Mouse (Mus musculus) ovary, postnatal 36 days (tissue): Measurements from ENCODE around the gene Islr2.

ENCODE experiments used
- DNase-seq: peaks from one replicate; pipeline ENCODE4 v3.0.0; 2022; ENCODE audit warnings: low spot score, mixed read lengths

Islr2 gene

DNA sequence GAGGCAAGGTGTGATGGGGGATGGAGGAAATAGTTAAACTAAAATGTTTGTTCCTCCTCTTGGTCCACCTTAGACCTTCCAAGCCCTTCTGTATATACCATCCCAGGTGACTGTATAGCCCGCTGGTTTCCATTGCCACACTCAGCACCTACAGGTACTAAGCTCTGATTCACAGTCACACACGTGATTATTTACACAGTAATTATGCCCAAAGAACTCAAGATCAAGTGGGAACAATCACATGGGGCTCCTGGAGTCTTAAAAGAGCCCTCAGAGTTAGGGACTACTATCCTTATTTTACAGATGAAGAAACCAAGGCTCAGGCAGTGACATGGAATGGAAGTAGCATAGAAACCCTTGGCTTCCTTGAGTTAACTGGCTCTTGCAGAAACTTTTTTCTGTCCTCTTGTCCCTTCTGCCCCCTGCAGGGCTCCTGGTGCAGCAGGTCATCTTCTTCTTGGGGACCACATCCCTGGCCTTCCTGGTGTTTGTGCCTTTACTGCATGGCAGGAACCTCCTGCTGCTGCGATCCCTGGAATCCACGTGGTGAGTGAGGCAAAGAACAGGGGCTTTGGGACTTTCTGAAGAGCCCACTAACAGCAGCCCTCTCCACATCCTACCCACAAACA lies 53.3 kb downstream of the Islr2 start:
- no peak for DNase-seq

DNA sequence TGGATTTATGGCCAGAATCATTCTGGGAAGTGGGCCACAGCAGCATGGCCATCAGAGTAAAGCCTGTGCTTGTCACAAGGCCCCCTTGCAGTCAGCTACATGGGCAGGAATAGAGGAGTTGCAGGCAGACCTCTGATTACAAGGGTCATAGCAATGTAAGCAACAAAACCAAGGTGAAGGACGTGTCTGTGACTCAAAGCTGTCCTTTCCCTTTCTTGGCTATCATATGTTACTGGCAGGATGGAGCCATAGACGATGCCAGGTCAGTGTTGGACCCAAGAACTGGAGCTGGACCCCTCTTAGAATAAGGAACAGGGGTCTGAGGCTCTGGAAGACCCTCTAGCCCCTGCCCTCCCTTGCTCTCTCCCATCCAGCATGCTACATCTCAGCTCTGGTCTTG lies 55.3 kb downstream of the Islr2 start:
- DNase-seq = no peak
